Mouse (Mus musculus) intestine, embryonic 15.5 days (tissue): ENCODE data around the gene Trpm3. TPM values are rescaled to one million over a fixed set of nuclear protein-coding genes. Genes with fewer than 3 reads are reported as not detected.

Experiments
- ATAC-seq: fragments of 200-750 bp; cut with Nextera tagmentation; 2 replicates; pipeline ENCODE4 v1.8.0; 2017; ENCODE audit warnings: moderate TSS enrichment, moderate library complexity
- H3K27ac ChIP-seq: fragments of 300-500 bp; sonication (generic); 2 replicates; pipeline ENCODE4 v1.5.1; 2015; ENCODE audit warnings: mild to moderate bottlenecking, inconsistent platforms
- H3K27me3 ChIP-seq: fragments of 300-500 bp; sonication (generic); replicated peaks from 2 replicates; pipeline ENCODE4 v1.6.1; 2015; ENCODE audit warnings: inconsistent platforms
- H3K36me3 ChIP-seq: fragments of 300-500 bp; sonication (generic); 2 replicates; pipeline ENCODE4 v1.6.1; 2015; ENCODE audit warnings: inconsistent platforms
- H3K4me1 ChIP-seq: fragments of 300-500 bp; sonication (generic); replicated peaks from 2 replicates; pipeline ENCODE4 v1.6.1; 2015; ENCODE audit warnings: inconsistent platforms
- H3K4me2 ChIP-seq: fragments of 300-500 bp; sonication (generic); replicated peaks from 2 replicates; pipeline ENCODE4 v1.6.1; 2015; ENCODE audit warnings: mild to moderate bottlenecking, inconsistent platforms
- H3K4me3 ChIP-seq: fragments of 300-500 bp; sonication (generic); replicated peaks from 2 replicates; pipeline ENCODE4 v1.5.1; 2015; ENCODE audit warnings: inconsistent platforms
- H3K9ac ChIP-seq: fragments of 300-500 bp; sonication (generic); 2 replicates; pipeline ENCODE4 v1.6.1; 2015; ENCODE audit warnings: inconsistent platforms
- H3K9me3 ChIP-seq: fragments of 300-500 bp; sonication (generic); 2 replicates; pipeline ENCODE4 v1.6.1; 2016; ENCODE audit warnings: inconsistent platforms
- WGBS: fragments of 180-500 bp; shearing (Covaris S2); methylation state at CpG from one replicate; pipeline ENCODE4 v1.1.7; 2015; 5-methylcytosine and 5-hydroxymethylcytosine counted together
- polyA plus RNA-seq: library from polyadenylated mRNA; unstranded; fragments of >200 nt; fragmentation: Nextera tagmentation; extraction: Ambion mirVana; gene quantifications from 2 replicates; pipeline ENCODE4 v1.2.1, GENCODE M21; 2015

Trpm3 gene
- polyA plus RNA-seq, 1 experiment from 2014 or later = 0.26 TPM

- no peaks in the 10 kb centered on the region for H3K9me3 ChIP-seq
- H3K9ac ChIP-seq = no peak overlapping the region
- H3K27ac ChIP-seq = no peak overlapping the region
- WGBS = 85% methylated on average over 6 of the region's 6 CpGs
- no peaks in the 10 kb centered on the region for H3K36me3 ChIP-seq
- ATAC-seq = no peak
- no peak overlapping the region for H3K4me3 ChIP-seq
- H3K27me3 ChIP-seq = no peaks in the 10 kb centered on the region
- no peak overlapping the region for H3K4me2 ChIP-seq
- 0 out of 2 replicates have a peak, but pooled peaks cover 2% of the 10 kb centered on the region for H3K4me1 ChIP-seq
Observed at GRCm38 (mm10) chr19:22931006-22931405, 792.2 kb downstream of the Trpm3 start.

- 74% methylated on average over 3 of the region's 3 CpGs for WGBS
- H3K27me3 ChIP-seq = no peaks in the 10 kb centered on the region
- H3K27ac ChIP-seq = no peak overlapping the region
- H3K4me2 ChIP-seq = no peak overlapping the region
- H3K9me3 ChIP-seq = no peaks in the 10 kb centered on the region
- ATAC-seq = no peak
- H3K36me3 ChIP-seq = no peaks in the 10 kb centered on the region
- no peak overlapping the region for H3K4me3 ChIP-seq
- H3K4me1 ChIP-seq = peaks cover 9% of the 10 kb centered on the region; the same call in 1 of the 2 replicates
- no peak overlapping the region for H3K9ac ChIP-seq
Observed at GRCm38 (mm10) chr19:22935067-22935466, 796.2 kb downstream of the Trpm3 start.

- no peaks in the 10 kb centered on the region for H3K27me3 ChIP-seq
- 23% methylated on average over 14 of the region's 14 CpGs for WGBS
- H3K4me3 ChIP-seq = no peak overlapping the region
- no peaks in the 10 kb centered on the region for H3K36me3 ChIP-seq
- no peak overlapping the region for H3K4me2 ChIP-seq
- H3K9ac ChIP-seq = no peak overlapping the region
- H3K27ac ChIP-seq = peak overlapping the region; percentile 48; the same call in 1 of the 2 replicates
- ATAC-seq = peak; percentile 34; the same call in 1 of the 2 replicates
- H3K9me3 ChIP-seq = no peaks in the 10 kb centered on the region
- peaks cover 12% of the 10 kb centered on the region; the same call in 1 of the 2 replicates for H3K4me1 ChIP-seq
Observed at GRCm38 (mm10) chr19:22938848-22939724, 800.2 kb downstream of the Trpm3 start.

GRCm38 (mm10) chr19:22939836-22940235 is 801.0 kb downstream of the Trpm3 start:
- no peak overlapping the region for H3K4me3 ChIP-seq
- no peaks in the 10 kb centered on the region for H3K27me3 ChIP-seq
- H3K36me3 ChIP-seq = no peaks in the 10 kb centered on the region
- no peak overlapping the region for H3K9ac ChIP-seq
- WGBS = 71% methylated on average over 5 of the region's 5 CpGs
- H3K27ac ChIP-seq = 0 out of 2 replicates have a peak overlapping the region, but pooled peaks have one; percentile 44
- no peaks in the 10 kb centered on the region for H3K9me3 ChIP-seq
- H3K4me2 ChIP-seq = no peak overlapping the region
- no peak for ATAC-seq
- H3K4me1 ChIP-seq = peaks cover 12% of the 10 kb centered on the region; the same call in 1 of the 2 replicates

GRCm38 (mm10) chr19:22940487-22940886 is 801.6 kb downstream of the Trpm3 start:
- H3K36me3 ChIP-seq = no peaks in the 10 kb centered on the region

GRCm38 (mm10) chr19:22940956-22941355 is 802.1 kb downstream of the Trpm3 start:
- no peak for ATAC-seq
- H3K4me2 ChIP-seq = no peak overlapping the region
- no peaks in the 10 kb centered on the region for H3K27me3 ChIP-seq
- peaks cover 12% of the 10 kb centered on the region; the same call in 1 of the 2 replicates for H3K4me1 ChIP-seq
- H3K4me3 ChIP-seq = no peak overlapping the region
- 88% methylated on average over 9 of the region's 9 CpGs for WGBS
- no peaks in the 10 kb centered on the region for H3K36me3 ChIP-seq
- H3K9me3 ChIP-seq = no peaks in the 10 kb centered on the region
- H3K9ac ChIP-seq = no peak overlapping the region
- no peak overlapping the region for H3K27ac ChIP-seq

More at GRCm38 (mm10) chr19:22940487-22940886, 801.6 kb downstream of the Trpm3 start:
- H3K4me1 ChIP-seq = peaks cover 12% of the 10 kb centered on the region; the same call in 1 of the 2 replicates
- no peak overlapping the region for H3K4me3 ChIP-seq
- no peaks in the 10 kb centered on the region for H3K9me3 ChIP-seq
- peak; percentile 51; the same call in 1 of the 2 replicates for ATAC-seq
- WGBS = 44% methylated on average over 5 of the region's 5 CpGs
- H3K4me2 ChIP-seq = no peak overlapping the region
- no peak overlapping the region for H3K9ac ChIP-seq
- H3K27ac ChIP-seq = no peak overlapping the region
- H3K27me3 ChIP-seq = no peaks in the 10 kb centered on the region

- no peak overlapping the region for H3K4me2 ChIP-seq
- H3K27ac ChIP-seq = no peak overlapping the region
- H3K4me1 ChIP-seq = no peaks in the 10 kb centered on the region
- no peak overlapping the region for H3K4me3 ChIP-seq
- H3K27me3 ChIP-seq = no peaks in the 10 kb centered on the region
- ATAC-seq = no peak
- H3K36me3 ChIP-seq = no peaks in the 10 kb centered on the region
- no peak overlapping the region for H3K9ac ChIP-seq
- WGBS = 88% methylated on average over 3 of the region's 3 CpGs
- no peaks in the 10 kb centered on the region for H3K9me3 ChIP-seq
Observed at GRCm38 (mm10) chr19:22952480-22952879, 813.6 kb downstream of the Trpm3 start.

GRCm38 (mm10) chr19:22953191-22953590 is 814.3 kb downstream of the Trpm3 start:
- Histone ChIP-seq H3K27ac (no peak overlapping the region), H3K4me3 (no peak overlapping the region), H3K36me3 (no peaks in the 10 kb centered on the region), H3K9ac (no peak overlapping the region), H3K27me3 (no peaks in the 10 kb centered on the region), H3K9me3 (no peaks in the 10 kb centered on the region), H3K4me1 (no peaks in the 10 kb centered on the region), H3K4me2 (no peak overlapping the region)
- WGBS = 83% methylated on average over 4 of the region's 4 CpGs
- ATAC-seq = no peak

- Histone ChIP-seq H3K4me3 (no peak overlapping the region), H3K4me1 (no peaks in the 10 kb centered on the region), H3K36me3 (no peaks in the 10 kb centered on the region), H3K9me3 (no peaks in the 10 kb centered on the region), H3K27me3 (no peaks in the 10 kb centered on the region), H3K9ac (no peak overlapping the region), H3K4me2 (no peak overlapping the region), H3K27ac (no peak overlapping the region)
- no peak for ATAC-seq
- WGBS = 72% methylated on average over 4 of the region's 4 CpGs
Observed at GRCm38 (mm10) chr19:22958414-22958813, 819.6 kb downstream of the Trpm3 start.

GRCm38 (mm10) chr19:22960450-22961265 is 821.8 kb downstream of the Trpm3 start:
- 0 out of 2 replicates have a peak overlapping the region, but pooled peaks have one; percentile 6 for H3K4me2 ChIP-seq
- no peaks in the 10 kb centered on the region for H3K36me3 ChIP-seq
- no peak for ATAC-seq
- H3K27me3 ChIP-seq = no peaks in the 10 kb centered on the region
- H3K27ac ChIP-seq = no peak overlapping the region
- WGBS = 68% methylated on average over 14 of the region's 14 CpGs
- no peak overlapping the region for H3K4me3 ChIP-seq
- H3K9me3 ChIP-seq = no peaks in the 10 kb centered on the region
- H3K4me1 ChIP-seq = no peaks in the 10 kb centered on the region
- H3K9ac ChIP-seq = no peak overlapping the region

- H3K27ac ChIP-seq = no peak overlapping the region
- no peak overlapping the region for H3K4me2 ChIP-seq
- H3K4me3 ChIP-seq = no peak overlapping the region
- no peaks in the 10 kb centered on the region for H3K4me1 ChIP-seq
- WGBS = 75% methylated on average over 12 of the region's 12 CpGs
- H3K9ac ChIP-seq = no peak overlapping the region
- no peak for ATAC-seq
- no peaks in the 10 kb centered on the region for H3K36me3 ChIP-seq
- H3K27me3 ChIP-seq = no peaks in the 10 kb centered on the region
- no peaks in the 10 kb centered on the region for H3K9me3 ChIP-seq
Observed at GRCm38 (mm10) chr19:22962001-22962708, 823.3 kb downstream of the Trpm3 start.

- no peak overlapping the region for H3K4me3 ChIP-seq
- no peak overlapping the region for H3K27ac ChIP-seq
- H3K27me3 ChIP-seq = no peaks in the 10 kb centered on the region
- no peak overlapping the region for H3K9ac ChIP-seq
- ATAC-seq = no peak
- H3K4me2 ChIP-seq = no peak overlapping the region
- no peaks in the 10 kb centered on the region for H3K36me3 ChIP-seq
- WGBS = 55% methylated on average over 8 of the region's 8 CpGs
- no peaks in the 10 kb centered on the region for H3K4me1 ChIP-seq
- H3K9me3 ChIP-seq = no peaks in the 10 kb centered on the region
Observed at GRCm38 (mm10) chr19:22962731-22963130, 823.9 kb downstream of the Trpm3 start.
